Mouse (Mus musculus) brain, embryonic 14.5 days (tissue): ENCODE data around the gene Gm42791.

Experiments
- CTCF ChIP-seq: fragments of 200-500 bp; IDR thresholded peaks from 2 replicates; pipeline ENCODE4 v1.5.1; 2012; ENCODE audit warnings: inconsistent platforms, mild to moderate bottlenecking, moderate library complexity, borderline replicate concordance; ENCODE audit not compliant: insufficient read depth, insufficient read length; ENCODE audit errors: extremely low read depth
- POLR2A ChIP-seq: fragments of 200-500 bp; IDR thresholded peaks from 2 replicates; pipeline ENCODE4 v1.6.1; 2012; ENCODE audit warnings: mild to moderate bottlenecking, inconsistent platforms, borderline replicate concordance; ENCODE audit not compliant: poor library complexity, insufficient read depth, insufficient read length, severe bottlenecking; ENCODE audit errors: extremely low read depth

DNA sequence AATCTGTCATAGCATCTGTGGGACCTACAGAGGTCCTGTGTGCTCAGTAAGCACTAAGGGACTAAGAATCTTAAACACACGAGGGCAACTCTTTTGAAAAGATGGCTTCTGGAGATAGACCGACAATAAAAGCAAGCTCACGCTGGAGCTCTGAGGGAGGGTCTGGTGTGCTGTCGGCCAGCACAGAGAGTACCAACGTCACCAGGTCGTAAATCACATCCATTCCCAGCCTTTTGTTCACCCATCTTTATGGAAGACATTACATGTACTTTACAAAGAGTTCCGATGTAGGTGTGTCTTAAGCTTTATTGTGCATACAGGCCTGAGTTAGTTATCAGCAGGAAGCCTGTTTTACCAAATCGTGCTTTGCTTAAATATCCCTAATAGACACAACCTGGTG, 50.9 kb downstream of the Gm42791 start:
- TF ChIP-seq POLR2A (no peak), CTCF (no peak)
